ENCODE assay signal across 14 mouse cellular contexts in genomic region chr12:79512982-79513681, GRCm38 (mm10).
A peak's percentile ranks its signal among the peaks of the same experiment; 100 is the strongest.
DNase-seq lines count a peak whose midpoint lies in the region; ATAC-seq and TF ChIP-seq lines count a peak whose summit lies in the region.
"Had no signal": no experiment of that assay in that cellular context is flagged by ENCODE, and none has a peak within 500 bp of the region (broad histone marks: within the 10 kb centered on the region; RNA-seq: fewer than 3 reads in every experiment).

No protein-coding gene starts in this region.

- intact Hi-C loops in left cerebral cortex, adult 2 months (cut with DNase I) = no loop called here

- H3K36me3 ChIP-seq in small intestine, adult 2 months (ENCODE audit: control insufficient read depth, insufficient read depth, low read length) = no peaks in the 10 kb centered on the region
- H3K36me3 ChIP-seq: forebrain, embryonic 12.5 days; heart, embryonic 12.5 days had no signal

- H3K27ac ChIP-seq in left cerebral cortex, adult 2 months = peak overlapping the region; percentile 77; the same call in 1 of the 2 replicates
- H3K27ac ChIP-seq in small intestine, adult 2 months (ENCODE audit: insufficient read depth, low read depth, low read length) = no peak overlapping the region
- H3K27ac ChIP-seq: forebrain, embryonic 12.5 days had no signal

- H3K4me1 ChIP-seq in small intestine, adult 2 months (ENCODE audit: control insufficient read depth, insufficient read depth, insufficient read length, low read length) = peaks cover 3% of the 10 kb centered on the region

- TF ChIP-seq POLR2A in small intestine, adult 2 months (IDR thresholded peaks at IDR 0.05; ENCODE audit: low read depth, low read length) = no peak

- 77% methylated on average over 5 of the region's 5 CpGs for WGBS in small intestine, adult 2 months

- no peak; the same call in none of the 2 replicates for TF ChIP-seq CTCF in left cerebral cortex, adult 2 months (IDR thresholded peaks at IDR 0.05)
- peak; percentile 38; the same call in 1 of the 2 replicates for TF ChIP-seq CTCF in small intestine, adult 2 months (IDR thresholded peaks at IDR 0.05; ENCODE audit: extremely low read depth, insufficient read length, insufficient replicate concordance, low read depth, low read length)

- H3K27me3 ChIP-seq in small intestine, adult 2 months (ENCODE audit: control insufficient read depth, insufficient read depth, low read length) = no peaks in the 10 kb centered on the region
- H3K27me3 ChIP-seq: forebrain, embryonic 12.5 days; heart, embryonic 12.5 days had no signal

- H3K4me3 ChIP-seq in left cerebral cortex, adult 2 months = no peak overlapping the region
- no peak overlapping the region for H3K4me3 ChIP-seq in small intestine, adult 2 months (ENCODE audit: low read depth, low read length)
- H3K4me3 ChIP-seq: forebrain, embryonic 12.5 days; heart, embryonic 12.5 days had no signal

- DNase-seq in CD4-positive, CD25-positive, alpha-beta regulatory T cell, adult 2 months (ENCODE audit: low read depth, low spot score) = peak; percentile 27
- DNase-seq in left cerebral cortex, adult 2 months (ENCODE audit: extremely low spot score in 1 of 2, low spot score in 2 of 2) = no peak
- no peak for DNase-seq in left cerebral cortex, adult 18-20 months (ENCODE audit: low spot score in 2 of 2)
- DNase-seq in brain, adult 2 months (ENCODE audit: low read depth, low spot score) = peak; percentile 15
- DNase-seq in urinary bladder, adult 2 months (ENCODE audit: low spot score) = no peak
- DNase-seq: adrenal gland, postnatal 14 days; cerebellum, postnatal 10 days; kidney, adult 18-20 months; thymus, adult 2 months had no signal

- no peak for ATAC-seq in CD4-positive, CD25-positive, alpha-beta regulatory T cell, adult 4 months
- ATAC-seq in frontal cortex, adult (ENCODE audit: low TSS enrichment) = no peak

Comparison
In these comparisons a context has a peak if more than half of its experiments do, and no peak if none do; other contexts are left out.
1. DNase-seq: peak in CD4-positive, CD25-positive, alpha-beta regulatory T cell, adult 2 months (single experiment) and brain, adult 2 months (single experiment); none in left cerebral cortex, adult 2 months (0 of 2), left cerebral cortex, adult 18-20 months (0 of 2) and urinary bladder, adult 2 months (single experiment).